Mouse (Mus musculus) liver, embryonic 14.5 days (tissue): ENCODE measurements around the gene Trim26.

Experiments used
- CTCF ChIP-seq: IDR thresholded peaks from 2 replicates; pipeline ENCODE4 v1.5.1; 2016; ENCODE audit warnings: antibody characterized with exemption, low read depth, control low read depth
- EP300 ChIP-seq: IDR thresholded peaks from 2 replicates; pipeline ENCODE4 v1.6.1; 2016; ENCODE audit warnings: antibody characterized with exemption, low read depth

- TF ChIP-seq EP300 (no peak), CTCF (no peak)
These were observed 37.7 kb downstream of the Trim26 start for GRCm38 (mm10) chr17:36874636-36875035.
